8 mouse cellular contexts compared by ENCODE assay signal in the genomic region with DNA sequence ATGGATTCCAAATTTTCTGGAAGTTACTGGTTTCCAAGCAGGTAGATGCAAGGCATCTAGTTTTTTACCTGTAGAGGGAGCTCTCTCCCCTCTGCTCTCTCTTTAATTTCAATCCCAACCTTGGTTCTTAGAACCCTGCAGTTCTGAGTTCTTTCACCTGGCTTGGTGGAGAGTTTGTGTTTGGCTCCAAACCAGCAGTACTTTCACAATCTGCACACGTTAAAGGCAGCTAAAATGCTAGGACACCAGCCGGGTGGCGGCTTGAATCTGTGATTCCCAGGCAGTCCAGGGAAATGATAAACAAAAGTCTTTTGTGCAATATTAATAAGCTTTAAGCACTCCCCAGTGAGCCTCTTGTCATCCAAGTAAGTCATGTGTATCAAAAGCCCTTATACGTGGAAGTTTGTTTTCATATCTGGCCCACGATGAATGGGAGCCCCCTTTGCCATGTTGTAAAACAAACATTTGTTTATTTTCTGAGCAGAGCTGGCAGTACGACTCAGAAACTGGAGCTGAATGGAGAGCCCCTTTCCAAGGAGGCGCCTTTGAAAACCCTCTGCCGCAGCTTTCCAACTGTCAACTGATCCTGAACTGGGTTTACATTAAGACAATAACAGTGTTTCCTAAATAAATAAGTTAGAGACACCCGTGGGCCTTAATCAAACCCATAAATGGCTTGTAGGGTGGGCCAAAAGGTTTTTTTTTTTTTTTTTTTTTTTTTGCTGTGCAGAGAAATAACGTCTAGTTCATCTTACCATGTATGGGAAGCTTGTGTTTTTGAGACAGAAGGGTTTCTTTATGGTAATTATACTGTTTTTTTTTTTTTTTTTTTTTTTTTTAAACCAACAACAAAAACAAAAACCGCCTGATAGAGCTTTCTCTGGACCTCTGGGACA.
DNase-seq lines count a peak whose midpoint lies in the region; ATAC-seq and TF ChIP-seq lines count a peak whose summit lies in the region.

No protein-coding gene starts in this region.

- TF ChIP-seq CTCF in forebrain, postnatal 0 days (IDR thresholded peaks at IDR 0.05; ENCODE audit: low read depth): peak; percentile 68

- peak; percentile 44 for ATAC-seq in forebrain, postnatal 0 days
- peak; percentile 53 for ATAC-seq in intestine, embryonic 16.5 days
- ATAC-seq in lung, embryonic 16.5 days (ENCODE audit: low read depth): peak; percentile 87
- peak; percentile 71; the same call in 1 of the 2 replicates for ATAC-seq in stomach, embryonic 16.5 days (ENCODE audit: insufficient read depth, low FRiP score)

- no peak overlapping the region for H3K27ac ChIP-seq in forebrain, postnatal 0 days (ENCODE audit: low read depth, low read length)
- peak overlapping the region; percentile 61 for H3K27ac ChIP-seq in intestine, embryonic 16.5 days (ENCODE audit: low read length)
- peak overlapping the region; percentile 85 for H3K27ac ChIP-seq in lung, embryonic 16.5 days (ENCODE audit: low read length)
- H3K27ac ChIP-seq in stomach, embryonic 16.5 days (ENCODE audit: low read length): peak overlapping the region; percentile 87

- H3K9me3 ChIP-seq in forebrain, postnatal 0 days (ENCODE audit: low read length): no peaks in the 10 kb centered on the region
- H3K9me3 ChIP-seq in intestine, embryonic 16.5 days (ENCODE audit: control insufficient read depth, low read length): no peaks in the 10 kb centered on the region
- no peaks in the 10 kb centered on the region for H3K9me3 ChIP-seq in lung, embryonic 16.5 days (ENCODE audit: control insufficient read depth, low read length)
- H3K9me3 ChIP-seq in stomach, embryonic 16.5 days (replicated peaks; ENCODE audit: control insufficient read depth, low read length): no peaks in the 10 kb centered on the region

- 3% methylated on average over 11 of the region's 11 CpGs for WGBS in forebrain, postnatal 0 days
- WGBS in intestine, embryonic 16.5 days: 17% methylated on average over 11 of the region's 11 CpGs
- WGBS in lung, embryonic 16.5 days: 9% methylated on average over 11 of the region's 11 CpGs
- 13% methylated on average over 11 of the region's 11 CpGs for WGBS in stomach, embryonic 16.5 days

- H3K4me1 ChIP-seq in forebrain, postnatal 0 days (ENCODE audit: insufficient read depth): peaks cover 2% of the 10 kb centered on the region; the same call in 1 of the 2 replicates
- H3K4me1 ChIP-seq in intestine, embryonic 16.5 days (ENCODE audit: control insufficient read depth, insufficient read depth, low read length): no peaks in the 10 kb centered on the region
- peaks cover 2% of the 10 kb centered on the region; the same call in 1 of the 2 replicates for H3K4me1 ChIP-seq in lung, embryonic 16.5 days (replicated peaks; ENCODE audit: control insufficient read depth, insufficient read depth, low read length)
- peaks cover 8% of the 10 kb centered on the region; the same call in 1 of the 2 replicates for H3K4me1 ChIP-seq in stomach, embryonic 16.5 days (ENCODE audit: control insufficient read depth, insufficient read depth, low read length)

- peak overlapping the region; percentile 40 for H3K4me2 ChIP-seq in forebrain, postnatal 0 days (ENCODE audit: low read depth)
- H3K4me2 ChIP-seq in intestine, embryonic 16.5 days (ENCODE audit: low read depth, low read length): peak overlapping the region; percentile 45
- peak overlapping the region; percentile 58 for H3K4me2 ChIP-seq in lung, embryonic 16.5 days (ENCODE audit: low read depth, low read length)
- H3K4me2 ChIP-seq in stomach, embryonic 16.5 days (ENCODE audit: low read depth, low read length): peak overlapping the region; percentile 51

- DNase-seq in layer of hippocampus, adult 11-12 months (ENCODE audit: low spot score): peak; percentile 18
- DNase-seq in layer of hippocampus, adult 8-10 months (ENCODE audit: low spot score in 2 of 2): no peak
- DNase-seq in cerebellum, adult 18-20 months: peak; percentile 11 to 30
- DNase-seq in forebrain, postnatal 0 days: peak; percentile 63
- DNase-seq in testis, postnatal 14 days (ENCODE audit: low spot score): no peak

- peak overlapping the region; percentile 18; the same call in 1 of the 2 replicates for H3K4me3 ChIP-seq in forebrain, postnatal 0 days (ENCODE audit: low read depth, low read length)
- no peak overlapping the region for H3K4me3 ChIP-seq in intestine, embryonic 16.5 days (ENCODE audit: low read length)
- peak overlapping the region; percentile 37 for H3K4me3 ChIP-seq in lung, embryonic 16.5 days (ENCODE audit: low read length)
- peak overlapping the region; percentile 25 for H3K4me3 ChIP-seq in stomach, embryonic 16.5 days (replicated peaks; ENCODE audit: low read length)

- peaks cover 41% of the 10 kb centered on the region for H3K27me3 ChIP-seq in forebrain, postnatal 0 days (ENCODE audit: insufficient read depth, low read length)
- no peaks in the 10 kb centered on the region for H3K27me3 ChIP-seq in intestine, embryonic 16.5 days (replicated peaks; ENCODE audit: control insufficient read depth, insufficient read depth, low read length)
- no peaks in the 10 kb centered on the region for H3K27me3 ChIP-seq in lung, embryonic 16.5 days (ENCODE audit: control insufficient read depth, insufficient read depth, low read depth, low read length)
- no peaks in the 10 kb centered on the region for H3K27me3 ChIP-seq in stomach, embryonic 16.5 days (ENCODE audit: control insufficient read depth, insufficient read depth, low read length)

- H3K36me3 ChIP-seq in forebrain, postnatal 0 days (ENCODE audit: insufficient read depth): no peaks in the 10 kb centered on the region
- no peaks in the 10 kb centered on the region for H3K36me3 ChIP-seq in intestine, embryonic 16.5 days (ENCODE audit: control insufficient read depth, insufficient read depth, low read length)
- H3K36me3 ChIP-seq in lung, embryonic 16.5 days (ENCODE audit: control insufficient read depth, insufficient read depth, low read length): no peaks in the 10 kb centered on the region
- no peaks in the 10 kb centered on the region for H3K36me3 ChIP-seq in stomach, embryonic 16.5 days (ENCODE audit: control insufficient read depth, insufficient read depth, low read length)

- no peak overlapping the region for H3K9ac ChIP-seq in forebrain, postnatal 0 days
- peak overlapping the region; percentile 25; the same call in 1 of the 2 replicates for H3K9ac ChIP-seq in intestine, embryonic 16.5 days (ENCODE audit: low read depth, low read length)
- peak overlapping the region; percentile 49 for H3K9ac ChIP-seq in lung, embryonic 16.5 days (ENCODE audit: low read length)
- H3K9ac ChIP-seq in stomach, embryonic 16.5 days (ENCODE audit: low read length): peak overlapping the region; percentile 43; the same call in 1 of the 2 replicates

Comparison
In these comparisons a context has a peak if more than half of its experiments do, and no peak if none do; other contexts are left out.
1. DNase-seq: peak in layer of hippocampus, adult 11-12 months (single experiment), cerebellum, adult 18-20 months (2 of 2) and forebrain, postnatal 0 days (single experiment); none in layer of hippocampus, adult 8-10 months (0 of 2) and testis, postnatal 14 days (single experiment).
2. Peak in every context shown above with its lines, with median percentiles within 50 percentile points of each other: ATAC-seq and H3K4me2 ChIP-seq.